Mouse (Mus musculus): ENCODE measurements around the gene 2010111I01Rik.
"Not testable (repeated sequence)": the region's sequence is repeated elsewhere in the genome, so short reads cannot be mapped to it uniquely, and the experiment has no call there.

The 2010111I01Rik gene

GRCm38 (mm10) chr13:63080823-63081222 lies 116.1 kb downstream of the 2010111I01Rik start:
- no peak for DNase-seq (ENCODE audit: low spot score)

GRCm38 (mm10) chr13:63082555-63083136 lies 118.0 kb downstream of the 2010111I01Rik start:
- DNase-seq (ENCODE audit: low spot score): peak; percentile 20

- not testable (repeated sequence) for DNase-seq (ENCODE audit: low spot score)
Measured at GRCm38 (mm10) chr13:63083139-63083538, 118.4 kb downstream of the 2010111I01Rik start.

GRCm38 (mm10) chr13:63083663-63084062 lies 119.0 kb downstream of the 2010111I01Rik start:
- DNase-seq (ENCODE audit: low spot score): no peak

GRCm38 (mm10) chr13:63087865-63088683 lies 123.4 kb downstream of the 2010111I01Rik start:
- no peak for DNase-seq (ENCODE audit: low spot score)

GRCm38 (mm10) chr13:63089513-63089912 lies 124.8 kb downstream of the 2010111I01Rik start:
- no peak for DNase-seq (ENCODE audit: low spot score)

GRCm38 (mm10) chr13:63091246-63091645 lies 126.6 kb downstream of the 2010111I01Rik start:
- DNase-seq (ENCODE audit: low spot score): peak; percentile 49

- DNase-seq (ENCODE audit: low spot score): no peak
Measured at GRCm38 (mm10) chr13:63092299-63092698, 127.6 kb downstream of the 2010111I01Rik start.

- no peak for DNase-seq (ENCODE audit: low spot score)
Measured at GRCm38 (mm10) chr13:63092874-63093273, 128.2 kb downstream of the 2010111I01Rik start.

- no peak for DNase-seq (ENCODE audit: low spot score)
Measured at GRCm38 (mm10) chr13:63093636-63094035, 128.9 kb downstream of the 2010111I01Rik start.

GRCm38 (mm10) chr13:63094317-63095131 lies 129.8 kb downstream of the 2010111I01Rik start:
- DNase-seq (ENCODE audit: low spot score): peak; percentile 20

GRCm38 (mm10) chr13:63096764-63097163 lies 132.1 kb downstream of the 2010111I01Rik start:
- DNase-seq (ENCODE audit: low spot score): no peak

- no peak for DNase-seq (ENCODE audit: low spot score)
Measured at GRCm38 (mm10) chr13:63097440-63097930, 132.8 kb downstream of the 2010111I01Rik start.

GRCm38 (mm10) chr13:63101761-63102160 lies 137.1 kb downstream of the 2010111I01Rik start:
- DNase-seq (ENCODE audit: low spot score): no peak

- peak; percentile 54 for DNase-seq (ENCODE audit: low spot score)
Measured at GRCm38 (mm10) chr13:63102848-63103585, 138.3 kb downstream of the 2010111I01Rik start.

- DNase-seq (ENCODE audit: low spot score): no peak
Measured at GRCm38 (mm10) chr13:63106574-63106973, 141.9 kb downstream of the 2010111I01Rik start.

- no peak for DNase-seq (ENCODE audit: low spot score)
Measured at GRCm38 (mm10) chr13:63108601-63109000, 143.9 kb downstream of the 2010111I01Rik start.

GRCm38 (mm10) chr13:63111297-63112042 lies 146.8 kb downstream of the 2010111I01Rik start:
- no peak for DNase-seq (ENCODE audit: low spot score)

- no peak for DNase-seq (ENCODE audit: low spot score)
Measured at GRCm38 (mm10) chr13:63112043-63112597, 147.4 kb downstream of the 2010111I01Rik start.

GRCm38 (mm10) chr13:63112598-63113372 lies 148.1 kb downstream of the 2010111I01Rik start:
- DNase-seq (ENCODE audit: low spot score): peak; percentile 58
